Mouse (Mus musculus) spleen, adult 2 months (tissue): ENCODE measurements around the gene Alkbh7.

Experiments used
- CTCF ChIP-seq: fragments of 200-500 bp; IDR thresholded peaks from 2 replicates; pipeline ENCODE4 v1.5.1; 2011; ENCODE audit warnings: mild to moderate bottlenecking, inconsistent platforms; ENCODE audit not compliant: insufficient read depth, insufficient read length, insufficient replicate concordance; ENCODE audit errors: extremely low read depth
- POLR2A ChIP-seq: fragments of 200-500 bp; IDR thresholded peaks from 2 replicates; pipeline ENCODE4 v1.6.1; 2011; ENCODE audit warnings: low read depth, low read length, inconsistent platforms

DNA sequence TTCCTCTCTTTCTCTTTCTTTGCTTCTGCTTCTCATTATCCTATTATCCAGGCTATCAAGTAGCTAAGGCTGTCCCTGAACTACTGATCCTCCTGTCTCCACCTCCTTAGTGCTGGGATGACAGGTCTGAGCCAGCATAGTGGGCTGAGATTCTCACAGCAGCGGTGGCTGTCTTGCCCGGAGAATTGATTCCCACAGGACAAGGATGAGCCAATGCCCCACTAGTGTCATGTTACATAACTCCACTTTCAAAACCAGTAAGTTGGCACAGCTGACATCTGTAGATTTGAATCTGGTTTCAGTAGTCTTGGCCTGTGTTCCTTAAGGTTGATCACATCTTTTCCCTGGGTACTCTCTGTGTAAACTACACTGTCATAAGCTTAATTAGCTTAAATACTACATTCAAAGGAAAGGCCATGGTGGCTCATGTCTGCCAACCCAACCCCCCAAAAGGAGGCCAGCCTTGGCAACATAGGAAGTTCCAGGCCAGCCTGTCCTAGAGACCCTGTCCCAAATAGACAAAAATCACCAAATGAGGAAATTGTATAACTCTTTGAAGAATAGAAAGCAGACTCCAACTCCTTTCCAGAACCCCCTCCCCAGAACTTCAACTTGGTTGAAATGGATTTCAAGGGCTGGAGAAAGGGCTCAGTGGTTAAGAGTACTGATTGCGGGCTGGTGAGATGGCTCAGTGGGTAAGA lies 10.9 kb upstream of the Alkbh7 start:
- TF ChIP-seq POLR2A (no peak), CTCF (no peak)
